Mouse (Mus musculus) activated CD4-positive, CD25-positive, alpha-beta regulatory T cell (primary cell): ENCODE results near the gene Ppil2. TPM values are rescaled to one million over a fixed set of nuclear protein-coding genes. Genes with fewer than 3 reads are reported as not detected.

ENCODE experiments used
- polyA plus RNA-seq, 2 experiments: library from polyadenylated mRNA; unstranded; fragments of 100-300 nt; shearing (Covaris generic); gene quantifications; one replicate each; pipeline ENCODE4 v1.2.1; 2017

Ppil2 gene
- 100 to 1,000 TPM; 211 to 228 TPM for polyA plus RNA-seq

GRCm38 (mm10) chr16:17110771-17111743 lies at the start of gene Ppil2:
Ppil2 (minus strand) TSS chr16:17111257.

GRCm38 (mm10) chr16:17146772-17147235 lies 35.7 kb upstream of the Ppil2 start, which contains the start of gene Ccdc116:
Ccdc116 (minus strand) TSS chr16:17147229.

GRCm38 (mm10) chr16:17144339-17144738 lies 33.3 kb upstream of the Ppil2 start, which contains the start of gene Ydjc:
Ydjc (plus strand) TSS chr16:17144621.

GRCm38 (mm10) chr16:17132089-17132905 lies 21.2 kb upstream of the Ppil2 start, which contains the start of gene Sdf2l1:
Sdf2l1 (minus strand) TSS chr16:17132383.

GRCm38 (mm10) chr16:17124871-17125520 lies 13.9 kb upstream of the Ppil2 start, which contains the start of gene 2610318N02Rik:
2610318N02Rik (minus strand) TSS chr16:17125167.

GRCm38 (mm10) chr16:17069511-17070443 lies 41.3 kb downstream of the Ppil2 start, which contains the start of gene Ypel1:
Ypel1 (plus strand) TSS chr16:17069696.

Other genes with a start within 250 kb of the Ppil2 start
- under 1 TPM in 1 of 2 experiments, not detected in 1; 0.16 TPM for gene Igll1, start 247.3 kb downstream of the Ppil2 start, polyA plus RNA-seq
- 10 to 100 TPM; 77.2 to 78.6 TPM for gene Top3b, start 240.5 kb downstream of the Ppil2 start, polyA plus RNA-seq
- under 1 TPM; 0.37 to 0.86 TPM for gene Vpreb1, start 240.4 kb downstream of the Ppil2 start, polyA plus RNA-seq
- 10 to 100 TPM; 13.3 to 14.9 TPM for gene Ppm1f, start 214.8 kb downstream of the Ppil2 start, polyA plus RNA-seq
- gene Mapk1, start 127.9 kb downstream of the Ppil2 start, polyA plus RNA-seq: 100 to 1,000 TPM; 209 to 224 TPM
- 1 to 10 TPM; 3.9 to 4.4 TPM for gene Ypel1, start 41.6 kb downstream of the Ppil2 start, polyA plus RNA-seq
- gene 2610318N02Rik, start 13.9 kb upstream of the Ppil2 start, polyA plus RNA-seq: 1 to 10 TPM; 6.4 to 6.7 TPM
- gene Sdf2l1, start 21.1 kb upstream of the Ppil2 start, polyA plus RNA-seq: 10 to 100 TPM; 31.0 to 51.1 TPM
- gene Ydjc, start 33.4 kb upstream of the Ppil2 start, polyA plus RNA-seq: 10 to 100 TPM; 13.1 to 17.1 TPM
- gene Ccdc116, start 36.0 kb upstream of the Ppil2 start, polyA plus RNA-seq: 1 to 10 TPM in 1 of 2 experiments, under 1 TPM in 1; 0.60 to 1.8 TPM
- 100 to 1,000 TPM; 362 TPM for gene Ube2l3, start 91.4 kb upstream of the Ppil2 start, polyA plus RNA-seq
- under 1 TPM; 0.04 to 0.18 TPM for gene Rimbp3, start 97.3 kb upstream of the Ppil2 start, polyA plus RNA-seq
- gene Hic2, start 122.3 kb upstream of the Ppil2 start, polyA plus RNA-seq: 1 to 10 TPM; 1.3 to 1.9 TPM
- 100 to 1,000 TPM; 102 to 147 TPM for gene Tmem191c, start 164.8 kb upstream of the Ppil2 start, polyA plus RNA-seq
- under 1 TPM; 0.16 to 0.26 TPM for gene Serpind1, start 220.1 kb upstream of the Ppil2 start, polyA plus RNA-seq